Mouse (Mus musculus): Measurements from ENCODE around the gene Gm10230.
"Not testable (repeated sequence)": the region's sequence is repeated elsewhere in the genome, so short reads cannot be mapped to it uniquely, and the experiment has no call there.

Gm10230 gene

DNA sequence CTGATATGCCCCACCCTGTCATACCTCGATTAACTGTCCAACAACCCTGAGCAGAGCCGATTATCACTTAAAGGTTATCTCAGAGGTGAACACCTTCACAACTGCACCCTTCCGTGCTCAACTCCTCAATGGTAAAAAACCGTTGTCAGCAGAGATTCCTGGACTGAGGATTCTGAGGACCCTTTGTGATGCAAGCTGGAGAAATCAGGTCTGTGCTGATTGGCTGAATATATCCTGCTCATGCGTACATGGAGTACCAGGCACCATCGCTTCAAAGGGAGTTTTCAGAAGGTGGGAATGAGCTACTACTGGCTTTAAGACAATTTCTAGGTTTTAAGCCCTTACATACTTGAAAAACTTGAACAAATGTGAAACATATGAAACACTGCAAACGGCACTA, at the start of gene Gm10230:
TSS of gene Gm10230 (minus strand) at position 101 of the 400 bp plus-strand sequence.
- not testable (repeated sequence) for DNase-seq (ENCODE audit: low spot score in 2 of 2)
